Mouse (Mus musculus) kidney, embryonic 16.5 days (tissue): ENCODE measurements around the gene Hap1. TPM values are rescaled to one million over a fixed set of nuclear protein-coding genes. Genes with fewer than 3 reads are reported as not detected.

Experiments used
- ATAC-seq: fragments of 200-750 bp; cut with Nextera tagmentation; 2 replicates; pipeline ENCODE4 v1.8.0; 2017; ENCODE audit warnings: moderate TSS enrichment; ENCODE audit not compliant: low FRiP score, low TSS enrichment
- H3K27ac ChIP-seq: fragments of 300-500 bp; sonication (generic); 2 replicates; pipeline ENCODE4 v1.5.1; 2014; ENCODE audit warnings: low read length
- H3K27me3 ChIP-seq: fragments of 300-500 bp; sonication (generic); 2 replicates; pipeline ENCODE4 v1.6.1; 2014; ENCODE audit warnings: low read length, control low read depth, mixed read lengths; ENCODE audit not compliant: insufficient read depth
- H3K36me3 ChIP-seq: fragments of 300-500 bp; sonication (generic); 2 replicates; pipeline ENCODE4 v1.6.1; 2014; ENCODE audit warnings: low read length, control low read depth, mixed read lengths; ENCODE audit not compliant: insufficient read depth
- H3K4me1 ChIP-seq: fragments of 300-500 bp; sonication (generic); 2 replicates; pipeline ENCODE4 v1.6.1; 2014; ENCODE audit warnings: low read length, control low read depth, mixed read lengths; ENCODE audit not compliant: insufficient read depth
- H3K4me2 ChIP-seq: fragments of 300-500 bp; sonication (generic); replicated peaks from 2 replicates; pipeline ENCODE4 v1.6.1; 2014; ENCODE audit warnings: low read depth, low read length
- H3K4me3 ChIP-seq: fragments of 300-500 bp; sonication (generic); 2 replicates; pipeline ENCODE4 v1.5.1; 2014; ENCODE audit warnings: mild to moderate bottlenecking, low read length
- H3K9ac ChIP-seq: fragments of 300-500 bp; sonication (generic); replicated peaks from 2 replicates; pipeline ENCODE4 v1.6.1; 2014; ENCODE audit warnings: low read length
- H3K9me3 ChIP-seq: fragments of 300-500 bp; sonication (generic); 2 replicates; pipeline ENCODE4 v1.6.1; 2016; ENCODE audit warnings: low read length, control low read depth
- WGBS: fragments of 180-500 bp; shearing (Covaris S2); extraction: QIAGEN DNeasy Blood & Tissue Kit; methylation state at CpG from one replicate; pipeline ENCODE4 v1.1.7; 2014; 5-methylcytosine and 5-hydroxymethylcytosine counted together
- polyA plus RNA-seq: library from polyadenylated mRNA; unstranded; fragments of >200 nt; fragmentation: Nextera tagmentation; extraction: Ambion mirVana; gene quantifications from 2 replicates; pipeline ENCODE4 v1.2.1, GENCODE M21; 2015

The Hap1 gene
- polyA plus RNA-seq, 1 experiment from 2014 or later: 15.5 TPM

- Histone ChIP-seq H3K27ac (peak within 1 kb of the TSS; percentile 94), H3K27me3 (no peaks in the 10 kb centered on the region), H3K4me3 (peak within 1 kb of the TSS; percentile 86), H3K9ac (peak within 1 kb of the TSS; percentile 93), H3K9me3 (no peaks in the 10 kb centered on the region), H3K4me2 (peak within 1 kb of the TSS; percentile 75), H3K36me3 (no peaks in the 10 kb centered on the region), H3K4me1 (peaks cover 49% of the 10 kb centered on the region)
- ATAC-seq: peak; percentile 98
- 1% methylated on average over 37 of the region's 37 CpGs for WGBS
Measured at GRCm38 (mm10) chr11:100397600-100398389, 41.9 kb upstream of the Hap1 start, which contains the start of gene Jup. TSS of gene Jup (minus strand) at chr11:100397763.

- Histone ChIP-seq H3K9ac (peak overlapping the region; percentile 93), H3K27ac (peak overlapping the region; percentile 94), H3K36me3 (no peaks in the 10 kb centered on the region), H3K4me1 (peaks cover 49% of the 10 kb centered on the region), H3K4me3 (peak overlapping the region; percentile 86), H3K27me3 (no peaks in the 10 kb centered on the region), H3K4me2 (peak overlapping the region; percentile 75), H3K9me3 (no peaks in the 10 kb centered on the region)
- peak; percentile 20 for ATAC-seq
- 1% methylated on average over 42 of the region's 42 CpGs for WGBS
Measured at GRCm38 (mm10) chr11:100396886-100397599, 41.1 kb upstream of the Hap1 start.

GRCm38 (mm10) chr11:100395861-100396631 lies 40.1 kb upstream of the Hap1 start:
- peak overlapping the region; percentile 94 for H3K27ac ChIP-seq
- peak overlapping the region; percentile 75 for H3K4me2 ChIP-seq
- H3K9ac ChIP-seq: peak overlapping the region; percentile 93
- H3K36me3 ChIP-seq: no peaks in the 10 kb centered on the region
- no peaks in the 10 kb centered on the region for H3K9me3 ChIP-seq
- peaks cover 55% of the 10 kb centered on the region for H3K4me1 ChIP-seq
- H3K4me3 ChIP-seq: peak overlapping the region; percentile 86
- no peaks in the 10 kb centered on the region for H3K27me3 ChIP-seq
- 24% methylated on average over 17 of the region's 17 CpGs for WGBS
- ATAC-seq: 0 out of 2 replicates have a peak, but pooled peaks have one; percentile 4

- Histone ChIP-seq H3K4me1 (peaks cover 64% of the 10 kb centered on the region), H3K9ac (peak overlapping the region; percentile 93), H3K4me3 (peak overlapping the region; percentile 86), H3K36me3 (no peaks in the 10 kb centered on the region), H3K9me3 (no peaks in the 10 kb centered on the region), H3K27me3 (no peaks in the 10 kb centered on the region), H3K27ac (peak overlapping the region; percentile 94), H3K4me2 (peak overlapping the region; percentile 75)
- ATAC-seq: peak; percentile 10; the same call in 1 of the 2 replicates
- 6% methylated on average over 11 of the region's 11 CpGs for WGBS
Measured at GRCm38 (mm10) chr11:100395200-100395599, 39.3 kb upstream of the Hap1 start.

GRCm38 (mm10) chr11:100394353-100395074 lies 38.6 kb upstream of the Hap1 start:
- 38% methylated on average over 5 of the region's 5 CpGs for WGBS
- H3K9me3 ChIP-seq: no peaks in the 10 kb centered on the region
- ATAC-seq: no peak
- no peaks in the 10 kb centered on the region for H3K36me3 ChIP-seq
- peak overlapping the region; percentile 75 for H3K4me2 ChIP-seq
- H3K27me3 ChIP-seq: no peaks in the 10 kb centered on the region
- peak overlapping the region; percentile 94 for H3K27ac ChIP-seq
- H3K9ac ChIP-seq: peak overlapping the region; percentile 93
- peaks cover 71% of the 10 kb centered on the region for H3K4me1 ChIP-seq
- peak overlapping the region; percentile 86 for H3K4me3 ChIP-seq

- ATAC-seq: no peak
- WGBS: 41% methylated on average over 7 of the region's 7 CpGs
- Histone ChIP-seq H3K9me3 (no peaks in the 10 kb centered on the region), H3K36me3 (no peaks in the 10 kb centered on the region), H3K27ac (0 out of 2 replicates have a peak overlapping the region, but pooled peaks have one; percentile 16), H3K4me2 (peak overlapping the region; percentile 20; the same call in 1 of the 2 replicates), H3K27me3 (no peaks in the 10 kb centered on the region), H3K9ac (no peak overlapping the region; the same call in 1 of the 2 replicates), H3K4me3 (no peak overlapping the region), H3K4me1 (peaks cover 74% of the 10 kb centered on the region)
Measured at GRCm38 (mm10) chr11:100393733-100394132, 37.8 kb upstream of the Hap1 start.

- peak overlapping the region; percentile 7; the same call in 1 of the 2 replicates for H3K9ac ChIP-seq
- no peak overlapping the region for H3K4me3 ChIP-seq
- no peaks in the 10 kb centered on the region for H3K9me3 ChIP-seq
- no peaks in the 10 kb centered on the region for H3K27me3 ChIP-seq
- H3K4me1 ChIP-seq: peaks cover 82% of the 10 kb centered on the region
- H3K36me3 ChIP-seq: no peaks in the 10 kb centered on the region
- no peak overlapping the region for H3K4me2 ChIP-seq
- H3K27ac ChIP-seq: no peak overlapping the region
- WGBS: 78% methylated on average over 5 of the region's 5 CpGs
- ATAC-seq: no peak
Measured at GRCm38 (mm10) chr11:100392958-100393357, 37.0 kb upstream of the Hap1 start.

GRCm38 (mm10) chr11:100391884-100392345 lies 36.0 kb upstream of the Hap1 start:
- Histone ChIP-seq H3K4me1 (peaks cover 92% of the 10 kb centered on the region), H3K9me3 (no peaks in the 10 kb centered on the region), H3K4me2 (no peak overlapping the region), H3K27me3 (no peaks in the 10 kb centered on the region), H3K9ac (no peak overlapping the region), H3K4me3 (no peak overlapping the region), H3K36me3 (no peaks in the 10 kb centered on the region), H3K27ac (peak overlapping the region; percentile 78; the same call in 1 of the 2 replicates)
- no peak for ATAC-seq
- WGBS: 92% methylated on average over 7 of the region's 7 CpGs
